Mouse (Mus musculus): ENCODE data around the gene Vps4b. TPM values are rescaled to one million over a fixed set of nuclear protein-coding genes. Genes with fewer than 3 reads are reported as not detected.

Vps4b gene
- total and polyA plus RNA-seq, 2 experiments = 10.5 to 37.8 TPM

DNA sequence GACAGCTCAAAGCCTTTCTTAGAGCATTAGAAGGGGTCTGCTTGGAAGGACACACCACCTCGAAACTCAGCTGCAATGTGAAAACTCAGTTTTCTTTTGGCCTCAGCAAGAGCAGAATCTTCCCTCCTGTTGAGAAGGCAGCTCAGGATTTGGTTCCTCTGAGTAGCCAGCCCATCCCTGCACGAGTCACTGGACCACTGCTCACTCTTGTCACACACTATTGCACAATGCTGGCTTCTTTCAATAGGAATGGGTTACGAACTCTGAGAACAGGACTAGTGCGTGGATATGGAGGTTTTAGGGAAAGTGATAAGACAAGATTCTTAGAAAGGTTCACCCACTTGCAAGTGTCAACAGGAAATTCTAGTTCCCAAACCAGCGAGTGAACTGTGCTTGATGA, 18.3 kb upstream of the Vps4b start:
- no peaks in the 10 kb centered on the region for H3K4me1 ChIP-seq (ENCODE audit: control insufficient read depth, insufficient read depth, low read length)
- H3K79me2 ChIP-seq (ENCODE audit: control insufficient read depth, insufficient read depth, low read length) = no peaks in the 10 kb centered on the region
- no peak for TF ChIP-seq CTCF (IDR thresholded peaks at IDR 0.05; ENCODE audit: low read depth, low read length)

DNA sequence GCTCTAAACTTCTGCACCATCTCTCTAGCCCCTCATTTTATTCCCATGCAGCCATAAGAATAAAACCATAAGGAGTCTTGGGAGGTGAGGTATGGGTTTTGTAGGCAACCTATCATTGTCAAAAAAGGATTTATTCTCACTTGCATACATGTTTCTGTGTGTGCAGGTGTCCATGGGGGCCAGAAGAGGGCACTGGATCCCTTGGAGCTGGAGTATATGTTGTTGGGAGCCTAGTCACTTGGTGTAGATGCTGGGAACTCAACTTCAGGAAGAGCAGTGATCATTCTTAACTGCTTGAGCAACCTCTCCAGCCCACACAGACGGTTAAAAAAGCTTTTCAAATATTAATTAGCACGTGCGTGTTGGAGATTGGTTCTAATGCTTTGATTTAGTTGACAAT, 3.4 kb upstream of the Vps4b start:
- Histone ChIP-seq H3K79me2 (ENCODE audit: control insufficient read depth, insufficient read depth, low read length) (peaks cover 10% of the 10 kb centered on the region), H3K4me3 (ENCODE audit: insufficient read depth, low read depth, low read length) (no peak overlapping the region), H3K27ac (replicated peaks; ENCODE audit: insufficient read depth, low read depth, low read length) (no peak overlapping the region), H3K27me3 (ENCODE audit: control insufficient read depth, insufficient read depth, low read length) (no peaks in the 10 kb centered on the region), H3K4me1 (ENCODE audit: control insufficient read depth, insufficient read depth, low read length) (peaks cover 5% of the 10 kb centered on the region), H3K36me3 (ENCODE audit: control insufficient read depth, insufficient read depth, low read length) (no peaks in the 10 kb centered on the region), H3K9ac (ENCODE audit: low read depth, low read length) (no peak overlapping the region)
- TF ChIP-seq POLR2A (IDR thresholded peaks at IDR 0.05; ENCODE audit: extremely low read depth, insufficient read depth, low read length) (no peak), CTCF (IDR thresholded peaks at IDR 0.05; ENCODE audit: low read depth, low read length) (peak; percentile 7; the same call in 1 of the 2 replicates)
- no peak for DNase-seq (ENCODE audit: extremely low read depth, low read depth, low spot score)
- WGBS = 90% methylated on average over 3 of the region's 3 CpGs

More for the DNA sequence above, 18.3 kb upstream of the Vps4b start:
- Histone ChIP-seq H3K27me3 (ENCODE audit: control insufficient read depth, insufficient read depth, low read length) (no peaks in the 10 kb centered on the region), H3K9ac (ENCODE audit: low read depth, low read length) (no peak overlapping the region), H3K27ac (replicated peaks; ENCODE audit: insufficient read depth, low read depth, low read length) (no peak overlapping the region), H3K36me3 (ENCODE audit: control insufficient read depth, insufficient read depth, low read length) (no peaks in the 10 kb centered on the region), H3K4me3 (ENCODE audit: insufficient read depth, low read depth, low read length) (no peak overlapping the region)
- DNase-seq (ENCODE audit: extremely low read depth, low read depth, low spot score) = no peak
- 46% methylated on average over 5 of the region's 5 CpGs for WGBS

DNA sequence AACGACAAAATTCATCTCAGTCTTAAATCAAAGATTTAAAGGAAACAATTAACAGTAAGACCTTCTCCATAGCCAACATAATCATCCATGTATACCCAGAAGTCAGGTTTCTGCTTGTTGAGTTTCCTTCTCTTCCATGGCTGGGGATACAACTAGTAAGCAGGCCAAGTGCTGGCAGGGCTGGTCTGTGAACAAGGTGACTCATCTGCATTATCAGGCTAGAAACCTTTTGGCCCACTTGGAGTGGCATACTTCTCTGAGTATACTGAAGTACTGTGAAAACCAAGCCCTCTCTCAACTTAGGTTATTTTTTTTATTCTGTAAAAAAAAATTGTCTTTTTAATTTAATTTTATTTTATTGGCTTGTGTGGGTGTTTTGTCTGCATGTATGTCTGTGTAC, 2.9 kb upstream of the Vps4b start:
- no peak for DNase-seq (ENCODE audit: extremely low read depth, low read depth, low spot score)
- no peak overlapping the region for H3K4me3 ChIP-seq (ENCODE audit: insufficient read depth, low read depth, low read length)
- no peak overlapping the region for H3K27ac ChIP-seq (replicated peaks; ENCODE audit: insufficient read depth, low read depth, low read length)
- peaks cover 5% of the 10 kb centered on the region for H3K4me1 ChIP-seq (ENCODE audit: control insufficient read depth, insufficient read depth, low read length)
- no peaks in the 10 kb centered on the region for H3K36me3 ChIP-seq (ENCODE audit: control insufficient read depth, insufficient read depth, low read length)
- peaks cover 10% of the 10 kb centered on the region for H3K79me2 ChIP-seq (ENCODE audit: control insufficient read depth, insufficient read depth, low read length)
- WGBS = 59% methylated on average over 1 of the region's 1 CpGs
- no peak for TF ChIP-seq POLR2A (IDR thresholded peaks at IDR 0.05; ENCODE audit: extremely low read depth, insufficient read depth, low read length)
- H3K27me3 ChIP-seq (ENCODE audit: control insufficient read depth, insufficient read depth, low read length) = no peaks in the 10 kb centered on the region
- no peak overlapping the region for H3K9ac ChIP-seq (ENCODE audit: low read depth, low read length)

- Histone ChIP-seq H3K4me1 (ENCODE audit: control insufficient read depth, insufficient read depth, low read length) (peaks cover 9% of the 10 kb centered on the region), H3K27ac (replicated peaks; ENCODE audit: insufficient read depth, low read depth, low read length) (no peak overlapping the region), H3K36me3 (ENCODE audit: control insufficient read depth, insufficient read depth, low read length) (no peaks in the 10 kb centered on the region), H3K4me3 (ENCODE audit: insufficient read depth, low read depth, low read length) (no peak overlapping the region), H3K79me2 (ENCODE audit: control insufficient read depth, insufficient read depth, low read length) (peaks cover 19% of the 10 kb centered on the region), H3K9ac (ENCODE audit: low read depth, low read length) (no peak overlapping the region), H3K27me3 (ENCODE audit: control insufficient read depth, insufficient read depth, low read length) (no peaks in the 10 kb centered on the region)
- 59% methylated on average over 7 of the region's 7 CpGs for WGBS
- TF ChIP-seq POLR2A (IDR thresholded peaks at IDR 0.05; ENCODE audit: extremely low read depth, insufficient read depth, low read length) = no peak
- TF ChIP-seq CTCF (IDR thresholded peaks at IDR 0.05; ENCODE audit: low read depth, low read length) = no peak
- no peak for DNase-seq (ENCODE audit: extremely low read depth, low read depth, low spot score)
These were observed 655 bp upstream of the Vps4b start for GRCm38 (mm10) chr1:106796987-106797779.

DNA sequence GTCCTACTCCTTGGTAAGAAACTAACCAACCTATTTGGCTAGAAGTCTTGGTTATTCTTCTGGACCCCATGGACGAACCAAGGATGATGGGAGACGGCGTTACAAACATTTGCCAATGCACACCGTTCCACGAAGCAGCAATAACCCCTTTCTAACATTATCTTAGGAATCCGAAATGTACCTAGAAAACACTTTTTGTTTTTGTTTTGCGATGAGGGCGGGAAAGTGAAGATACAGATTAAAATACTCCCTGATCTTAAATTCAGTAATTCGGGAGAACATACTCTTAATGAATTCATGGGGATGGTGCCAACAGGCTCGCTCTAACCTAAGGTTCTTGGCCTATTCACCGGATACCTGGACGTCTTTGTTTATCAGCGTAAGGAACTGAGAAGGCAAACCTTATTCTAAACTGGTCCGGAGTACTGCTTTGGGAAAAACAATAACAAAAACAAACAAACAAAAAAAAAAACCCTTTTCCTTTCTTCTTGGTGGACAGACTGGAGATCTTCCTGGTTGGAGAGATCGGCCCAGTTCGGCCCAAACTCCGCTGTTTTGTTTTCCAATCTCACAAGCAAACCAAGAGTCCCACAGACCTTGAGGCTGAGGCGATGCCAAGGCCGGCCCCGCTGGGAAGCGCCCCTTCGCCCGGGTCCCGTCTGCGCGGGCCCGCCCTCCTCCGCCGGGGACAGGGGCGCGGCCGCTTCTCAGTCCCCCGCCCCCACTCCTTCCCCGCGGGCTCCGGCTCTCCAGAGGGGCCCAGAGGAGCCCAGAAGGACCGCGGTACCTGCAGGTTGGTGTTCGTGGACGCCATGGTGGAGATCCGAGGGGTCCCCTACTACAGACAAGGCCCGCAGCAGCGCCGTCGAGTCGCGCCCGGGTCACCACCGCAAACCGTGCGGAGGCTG, 640 bp downstream of the Vps4b start:
- peaks cover 9% of the 10 kb centered on the region for H3K4me1 ChIP-seq (ENCODE audit: control insufficient read depth, insufficient read depth, low read length)
- H3K79me2 ChIP-seq (ENCODE audit: control insufficient read depth, insufficient read depth, low read length) = peaks cover 19% of the 10 kb centered on the region
- H3K27me3 ChIP-seq (ENCODE audit: control insufficient read depth, insufficient read depth, low read length) = no peaks in the 10 kb centered on the region
- 2% methylated on average over 51 of the region's 51 CpGs for WGBS
- peak overlapping the region; percentile 97 for H3K4me3 ChIP-seq (ENCODE audit: insufficient read depth, low read depth, low read length)
- H3K27ac ChIP-seq (replicated peaks; ENCODE audit: insufficient read depth, low read depth, low read length) = peak overlapping the region; percentile 95
- peaks cover 2% of the 10 kb centered on the region; the same call in 1 of the 2 replicates for H3K36me3 ChIP-seq (ENCODE audit: control insufficient read depth, insufficient read depth, low read length)
- DNase-seq (ENCODE audit: extremely low read depth, low read depth, low spot score) = peak; percentile 39
- H3K9ac ChIP-seq (ENCODE audit: low read depth, low read length) = peak overlapping the region; percentile 97
- TF ChIP-seq POLR2A (IDR thresholded peaks at IDR 0.05; ENCODE audit: extremely low read depth, insufficient read depth, low read length) = no peak
- no peak for TF ChIP-seq CTCF (IDR thresholded peaks at IDR 0.05; ENCODE audit: low read depth, low read length)
